In genomic region chr7:27674522-27675221, GRCm38 (mm10) we compare ENCODE assay signal across 8 mouse cellular contexts. TPM values are rescaled to one million over a fixed set of nuclear protein-coding genes. Genes with fewer than 3 reads are reported as not detected.
DNase-seq lines count a peak whose midpoint lies in the region; ATAC-seq lines count a peak whose summit lies in the region.

Map3k10 (minus strand) TSS chr7:27674598.

- no peaks in the 10 kb centered on the region for H3K36me3 ChIP-seq in hindbrain, embryonic 15.5 days

- peak; percentile 97 for ATAC-seq in hindbrain, embryonic 15.5 days (ENCODE audit: low FRiP score, low read depth)

- peaks cover 44% of the 10 kb centered on the region for H3K4me1 ChIP-seq in hindbrain, embryonic 15.5 days (replicated peaks)

- H3K4me3 ChIP-seq in hindbrain, embryonic 15.5 days: peak within 1 kb of the TSS; percentile 84

- peak within 1 kb of the TSS; percentile 90 for H3K27ac ChIP-seq in hindbrain, embryonic 15.5 days (replicated peaks)

- WGBS in hindbrain, embryonic 15.5 days: under 1% methylated on average over 31 of the region's 31 CpGs

- H3K9ac ChIP-seq in hindbrain, embryonic 15.5 days: peak within 1 kb of the TSS; percentile 88

- no peaks in the 10 kb centered on the region for H3K27me3 ChIP-seq in hindbrain, embryonic 15.5 days

- H3K4me2 ChIP-seq in hindbrain, embryonic 15.5 days: peak within 1 kb of the TSS; percentile 98

- H3K9me3 ChIP-seq in hindbrain, embryonic 15.5 days: no peaks in the 10 kb centered on the region

- DNase-seq in T-cell, adult 2 months (ENCODE audit: low spot score): peak; percentile 92
- peak; percentile 94 to 97 for DNase-seq in cerebellum, postnatal 36 days
- peak; percentile 96 to 98 for DNase-seq in frontal cortex, postnatal 36 days (ENCODE audit: low spot score in 2 of 2)
- DNase-seq in left cerebral cortex, adult 11 months (ENCODE audit: low spot score): peak; percentile 92
- DNase-seq in lung, postnatal 4 days: peak; percentile 93 to 95
- peak; percentile 88 for DNase-seq in retina, postnatal 7 days (ENCODE audit: low read depth, low spot score)
- peak; percentile 88 for DNase-seq in urinary bladder, adult 2 months (ENCODE audit: low spot score)

RNA-seq across cellular contexts. Expression of gene Map3k10, which starts in this region (rescaled TPM):
- 20.8 and 21.0 TPM in 2 replicates for polyA plus RNA-seq in hindbrain, embryonic 15.5 days (2015; fragmentation: Nextera tagmentation; extraction: Ambion mirVana)
- polyA plus RNA-seq in urinary bladder, adult 2 months (2012; rRNA removed): 14.7 and 18.1 TPM in 2 replicates

Comparison
In these comparisons a context has a peak if more than half of its experiments do, and no peak if none do; other contexts are left out.
1. Peak in every context shown above with its lines: DNase-seq, ATAC-seq, H3K4me3 ChIP-seq and H3K27ac ChIP-seq.